Mouse (Mus musculus) kidney, embryonic 14.5 days (tissue): ENCODE data around the gene Plekhh1. TPM values are rescaled to one million over a fixed set of nuclear protein-coding genes. Genes with fewer than 3 reads are reported as not detected.

Experiments
- ATAC-seq: fragments of 200-750 bp; cut with Nextera tagmentation; 2 replicates; pipeline ENCODE4 v1.8.0; 2017; ENCODE audit warnings: moderate number of reproducible peaks, mild to moderate bottlenecking, moderate TSS enrichment, moderate library complexity; ENCODE audit not compliant: low FRiP score, low TSS enrichment
- H3K27ac ChIP-seq: fragments of 300-500 bp; sonication (generic); 2 replicates; pipeline ENCODE4 v1.5.1; 2014; ENCODE audit warnings: low read depth, mild to moderate bottlenecking, low read length, moderate library complexity, mixed read lengths
- H3K27me3 ChIP-seq: fragments of 300-500 bp; sonication (generic); 2 replicates; pipeline ENCODE4 v1.6.1; 2014; ENCODE audit warnings: mild to moderate bottlenecking, low read length; ENCODE audit not compliant: control insufficient read depth, insufficient read depth
- H3K36me3 ChIP-seq: fragments of 300-500 bp; sonication (generic); 2 replicates; pipeline ENCODE4 v1.6.1; 2014; ENCODE audit warnings: low read length, mixed read lengths; ENCODE audit not compliant: control insufficient read depth, insufficient read depth
- H3K4me1 ChIP-seq: fragments of 300-500 bp; sonication (generic); 2 replicates; pipeline ENCODE4 v1.6.1; 2014; ENCODE audit warnings: low read length, mixed read lengths; ENCODE audit not compliant: control insufficient read depth, insufficient read depth
- H3K4me2 ChIP-seq: fragments of 300-500 bp; sonication (generic); replicated peaks from 2 replicates; pipeline ENCODE4 v1.6.1; 2014; ENCODE audit warnings: low read depth, mild to moderate bottlenecking, low read length
- H3K4me3 ChIP-seq: fragments of 300-500 bp; sonication (generic); 2 replicates; pipeline ENCODE4 v1.5.1; 2014; ENCODE audit warnings: mild to moderate bottlenecking, low read length
- H3K9ac ChIP-seq: fragments of 300-500 bp; sonication (generic); 2 replicates; pipeline ENCODE4 v1.6.1; 2014; ENCODE audit warnings: low read depth, mild to moderate bottlenecking, low read length, moderate library complexity
- H3K9me3 ChIP-seq: fragments of 300-500 bp; sonication (generic); 2 replicates; pipeline ENCODE4 v1.6.1; 2016; ENCODE audit warnings: low read length; ENCODE audit not compliant: control insufficient read depth
- WGBS: fragments of 180-500 bp; shearing (Covaris S2); extraction: QIAGEN DNeasy Blood & Tissue Kit; methylation state at CpG from one replicate; pipeline ENCODE4 v1.1.7; 2014; 5-methylcytosine and 5-hydroxymethylcytosine counted together
- polyA plus RNA-seq: library from polyadenylated mRNA; unstranded; fragments of >200 nt; fragmentation: Nextera tagmentation; extraction: Ambion mirVana; gene quantifications from 2 replicates; pipeline ENCODE4 v1.2.1, GENCODE M21; 2014

Gene Plekhh1
- polyA plus RNA-seq, 1 experiment from 2014 or later = 7.9 TPM

DNA sequence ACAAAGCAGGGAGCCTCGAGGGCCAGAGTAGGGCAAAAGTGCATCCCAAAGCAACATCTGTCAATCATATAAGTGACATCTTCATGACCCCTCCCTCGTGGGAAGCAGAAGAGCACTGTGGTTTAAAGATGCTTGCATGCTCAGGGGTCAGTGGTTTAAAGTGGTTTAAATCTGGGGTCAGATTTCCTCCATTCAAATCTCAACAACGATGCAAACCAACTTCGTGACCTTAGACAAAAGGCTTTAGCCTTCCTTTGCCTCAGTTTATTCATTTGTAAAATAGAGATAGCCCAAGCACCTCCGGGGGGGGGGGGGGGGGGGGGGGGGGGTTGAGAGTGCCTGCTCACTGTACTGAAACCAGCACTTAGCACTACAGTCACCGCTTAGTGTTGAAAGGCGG lies 32.3 kb upstream of the Plekhh1 start:
- H3K27ac ChIP-seq = no peak overlapping the region
- no peaks in the 10 kb centered on the region for H3K36me3 ChIP-seq
- no peaks in the 10 kb centered on the region for H3K9me3 ChIP-seq
- H3K9ac ChIP-seq = no peak overlapping the region
- H3K4me1 ChIP-seq = no peaks in the 10 kb centered on the region
- 26% methylated on average over 6 of the region's 7 CpGs for WGBS
- H3K4me3 ChIP-seq = no peak overlapping the region
- no peak overlapping the region for H3K4me2 ChIP-seq
- H3K27me3 ChIP-seq = no peaks in the 10 kb centered on the region
- no peak for ATAC-seq

DNA sequence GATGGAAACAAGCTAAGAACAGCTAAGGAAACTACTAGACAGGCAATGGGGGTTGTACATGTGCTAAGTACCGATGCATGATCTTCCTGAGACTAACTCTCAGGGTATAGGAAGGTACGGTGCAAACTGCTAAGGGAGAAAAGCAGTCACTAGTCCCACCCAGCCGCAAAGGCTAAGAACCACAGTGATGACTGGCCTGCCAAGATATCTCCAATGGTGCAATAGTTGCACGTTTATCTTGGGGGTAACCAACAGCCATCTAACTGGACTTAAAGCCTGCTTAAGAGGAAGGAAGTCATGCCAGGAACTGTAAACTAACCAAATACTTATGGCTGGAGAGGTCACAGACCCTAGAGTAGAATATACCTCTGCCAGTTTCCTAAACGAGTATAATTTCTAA lies 26.6 kb upstream of the Plekhh1 start:
- no peaks in the 10 kb centered on the region for H3K9me3 ChIP-seq
- H3K36me3 ChIP-seq = no peaks in the 10 kb centered on the region
- H3K4me1 ChIP-seq = peaks cover 2% of the 10 kb centered on the region; the same call in 1 of the 2 replicates
- WGBS = 89% methylated on average over 5 of the region's 5 CpGs
- ATAC-seq = no peak
- H3K4me2 ChIP-seq = no peak overlapping the region
- no peak overlapping the region for H3K9ac ChIP-seq
- H3K4me3 ChIP-seq = no peak overlapping the region
- no peak overlapping the region for H3K27ac ChIP-seq
- H3K27me3 ChIP-seq = no peaks in the 10 kb centered on the region

DNA sequence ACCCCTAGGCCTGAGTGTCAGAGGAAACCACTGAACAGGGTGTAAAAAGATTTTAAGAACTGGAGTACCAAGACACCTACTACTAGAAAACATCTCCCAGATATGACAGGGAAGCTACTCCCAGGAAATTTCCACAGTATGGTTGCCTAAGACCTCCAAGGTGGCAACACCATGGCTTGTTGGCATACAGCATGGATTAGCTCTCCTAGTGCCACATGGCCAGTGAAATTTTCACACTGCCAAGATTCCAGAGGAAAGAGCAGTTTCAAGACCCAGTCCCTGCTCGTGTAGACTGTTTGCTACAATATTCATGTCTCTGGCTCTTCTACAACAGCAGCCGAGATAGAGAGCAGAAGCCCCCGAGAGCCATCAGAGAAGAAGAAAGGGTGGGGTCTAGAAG lies 26.0 kb upstream of the Plekhh1 start:
- Histone ChIP-seq H3K4me1 (peaks cover 3% of the 10 kb centered on the region; the same call in 1 of the 2 replicates), H3K9me3 (no peaks in the 10 kb centered on the region), H3K4me3 (no peak overlapping the region), H3K9ac (no peak overlapping the region), H3K4me2 (no peak overlapping the region), H3K27ac (no peak overlapping the region), H3K36me3 (no peaks in the 10 kb centered on the region), H3K27me3 (no peaks in the 10 kb centered on the region)
- ATAC-seq = no peak
- 89% methylated on average over 3 of the region's 3 CpGs for WGBS

- 84% methylated on average over 5 of the region's 5 CpGs for WGBS
These were observed 23.5 kb upstream of the Plekhh1 start for GRCm38 (mm10) chr12:79005456-79005855.

GRCm38 (mm10) chr12:79006076-79006475 lies 22.9 kb upstream of the Plekhh1 start:
- H3K9ac ChIP-seq = no peak overlapping the region; the same call in 1 of the 2 replicates
- ATAC-seq = no peak
- 35% methylated on average over 9 of the region's 9 CpGs for WGBS

More at GRCm38 (mm10) chr12:79005456-79005855, 23.5 kb upstream of the Plekhh1 start:
- H3K4me3 ChIP-seq = no peak overlapping the region
- H3K27ac ChIP-seq = no peak overlapping the region
- no peaks in the 10 kb centered on the region for H3K36me3 ChIP-seq
- H3K4me2 ChIP-seq = no peak overlapping the region
- H3K27me3 ChIP-seq = no peaks in the 10 kb centered on the region
- H3K9ac ChIP-seq = no peak overlapping the region
- H3K9me3 ChIP-seq = no peaks in the 10 kb centered on the region
- H3K4me1 ChIP-seq = peaks cover 3% of the 10 kb centered on the region; the same call in 1 of the 2 replicates
- ATAC-seq = no peak

GRCm38 (mm10) chr12:79006478-79007125 lies 22.4 kb upstream of the Plekhh1 start:
- WGBS = 1% methylated on average over 36 of the region's 53 CpGs
- H3K9ac ChIP-seq = peak overlapping the region; percentile 76
- no peaks in the 10 kb centered on the region for H3K36me3 ChIP-seq
- no peaks in the 10 kb centered on the region for H3K9me3 ChIP-seq
- H3K27ac ChIP-seq = no peak overlapping the region
- peak; percentile 70 for ATAC-seq
- H3K4me3 ChIP-seq = peak overlapping the region; percentile 73
- H3K4me2 ChIP-seq = peak overlapping the region; percentile 90
- H3K4me1 ChIP-seq = peaks cover 3% of the 10 kb centered on the region; the same call in 1 of the 2 replicates
- H3K27me3 ChIP-seq = no peaks in the 10 kb centered on the region

More at GRCm38 (mm10) chr12:79006076-79006475, 22.9 kb upstream of the Plekhh1 start:
- H3K4me3 ChIP-seq = peak overlapping the region; percentile 73
- H3K36me3 ChIP-seq = no peaks in the 10 kb centered on the region
- no peaks in the 10 kb centered on the region for H3K27me3 ChIP-seq
- peak overlapping the region; percentile 90 for H3K4me2 ChIP-seq
- H3K9me3 ChIP-seq = no peaks in the 10 kb centered on the region
- no peak overlapping the region for H3K27ac ChIP-seq
- H3K4me1 ChIP-seq = peaks cover 3% of the 10 kb centered on the region; the same call in 1 of the 2 replicates

DNA sequence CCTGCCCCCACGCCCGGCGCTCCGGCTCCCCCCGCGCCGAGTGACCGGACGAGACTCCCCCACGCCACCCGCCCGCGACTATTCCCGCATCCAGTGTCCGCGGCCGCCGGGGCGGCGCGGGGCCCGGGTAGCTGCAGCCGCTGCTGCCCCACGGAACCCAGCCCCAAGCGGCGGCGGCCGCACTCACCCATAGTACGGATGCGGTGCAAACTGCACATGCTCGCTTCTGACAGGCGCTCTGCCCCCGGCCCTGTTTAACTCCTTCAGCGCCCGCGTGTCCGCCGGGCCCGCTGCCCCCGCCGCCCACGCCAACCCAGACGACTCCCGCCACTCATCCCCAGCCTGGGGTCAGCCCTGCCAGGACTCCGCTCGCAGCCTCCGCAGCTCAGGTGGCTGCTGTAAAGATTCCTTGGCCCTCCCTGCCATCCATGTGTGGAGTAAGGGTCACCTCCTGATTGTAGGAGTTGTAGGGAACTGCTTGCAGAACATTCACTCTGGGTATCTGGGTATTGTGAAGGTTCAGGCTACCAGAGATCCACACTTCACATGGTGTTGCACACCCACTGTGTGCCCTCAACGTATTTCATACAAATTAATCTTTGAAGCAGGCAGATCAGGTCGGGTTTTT lies 21.7 kb upstream of the Plekhh1 start, which contains the start of gene Tmem229b:
Gene Tmem229b, minus strand, starts transcription at position 502 of the 628 bp plus-strand sequence.
- H3K27me3 ChIP-seq = no peaks in the 10 kb centered on the region
- ATAC-seq = peak; percentile 89
- 3% methylated on average over 27 of the region's 49 CpGs for WGBS
- peak within 1 kb of the TSS; percentile 90 for H3K4me2 ChIP-seq
- peak within 1 kb of the TSS; percentile 76 for H3K9ac ChIP-seq
- H3K4me3 ChIP-seq = peak within 1 kb of the TSS; percentile 73
- H3K36me3 ChIP-seq = no peaks in the 10 kb centered on the region
- H3K27ac ChIP-seq = no peak within 1 kb of the TSS
- no peaks in the 10 kb centered on the region for H3K9me3 ChIP-seq
- peaks cover 3% of the 10 kb centered on the region; the same call in 1 of the 2 replicates for H3K4me1 ChIP-seq

- H3K27ac ChIP-seq = peak overlapping the region; percentile 59; the same call in 1 of the 2 replicates
- 28% methylated on average over 3 of the region's 3 CpGs for WGBS
- peaks cover 3% of the 10 kb centered on the region; the same call in 1 of the 2 replicates for H3K4me1 ChIP-seq
- H3K36me3 ChIP-seq = no peaks in the 10 kb centered on the region
- H3K4me3 ChIP-seq = no peak overlapping the region
- H3K4me2 ChIP-seq = no peak overlapping the region
- H3K9ac ChIP-seq = no peak overlapping the region
- ATAC-seq = no peak
- no peaks in the 10 kb centered on the region for H3K27me3 ChIP-seq
- no peaks in the 10 kb centered on the region for H3K9me3 ChIP-seq
These were observed 18.4 kb upstream of the Plekhh1 start for GRCm38 (mm10) chr12:79010569-79010968.

DNA sequence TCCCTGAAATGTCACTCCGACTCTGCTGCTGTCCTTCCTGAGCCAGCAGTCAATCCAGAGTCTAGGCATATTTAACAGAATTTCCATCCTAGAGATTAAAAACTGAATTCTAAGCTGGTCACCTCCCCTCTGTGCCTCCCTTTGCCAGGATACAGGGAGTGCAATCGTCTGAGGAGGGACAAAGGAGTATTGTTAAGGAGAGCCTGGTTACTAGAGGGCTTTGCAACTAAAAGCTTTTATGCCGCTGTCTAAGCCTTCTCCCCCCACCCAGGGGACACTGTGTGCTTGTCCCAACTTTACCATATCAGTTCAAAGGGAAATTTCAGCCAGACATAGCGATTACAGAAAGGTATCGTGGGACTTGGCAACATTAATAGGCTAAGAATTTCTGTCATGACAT lies 12.9 kb upstream of the Plekhh1 start:
- Histone ChIP-seq H3K9ac (no peak overlapping the region), H3K4me1 (no peaks in the 10 kb centered on the region), H3K27me3 (no peaks in the 10 kb centered on the region), H3K27ac (no peak overlapping the region), H3K9me3 (no peaks in the 10 kb centered on the region), H3K36me3 (no peaks in the 10 kb centered on the region), H3K4me2 (no peak overlapping the region), H3K4me3 (no peak overlapping the region)
- 56% methylated on average over 5 of the region's 5 CpGs for WGBS
- ATAC-seq = no peak
